Mouse (Mus musculus) intestine, embryonic 14.5 days (tissue): ENCODE results near the gene Dync1i1. TPM values are rescaled to one million over a fixed set of nuclear protein-coding genes. Genes with fewer than 3 reads are reported as not detected.

ENCODE experiments used
- ATAC-seq: fragments of 200-750 bp; cut with Nextera tagmentation; replicated peaks from 2 replicates; pipeline ENCODE4 v1.8.0; 2017; ENCODE audit warnings: low read depth, moderate number of reproducible peaks, moderate TSS enrichment, moderate library complexity; ENCODE audit not compliant: low FRiP score, low TSS enrichment
- DNase-seq: peaks from one replicate; pipeline ENCODE4 v3.0.0-alpha.2; 2018; ENCODE audit warnings: low spot score
- H3K27ac ChIP-seq: fragments of 300-500 bp; sonication (generic); 2 replicates; pipeline ENCODE4 v1.5.1; 2014; ENCODE audit warnings: low read depth, mild to moderate bottlenecking, control low read depth
- H3K27me3 ChIP-seq: fragments of 300-500 bp; sonication (generic); replicated peaks from 2 replicates; pipeline ENCODE4 v1.6.1; 2014; ENCODE audit warnings: low read length, control low read depth; ENCODE audit not compliant: control insufficient read depth, insufficient read depth
- H3K36me3 ChIP-seq: fragments of 300-500 bp; sonication (generic); 2 replicates; pipeline ENCODE4 v1.6.1; 2014; ENCODE audit warnings: low read length, control low read depth; ENCODE audit not compliant: control insufficient read depth, insufficient read depth
- H3K4me1 ChIP-seq: fragments of 300-500 bp; sonication (generic); replicated peaks from 2 replicates; pipeline ENCODE4 v1.6.1; 2014; ENCODE audit warnings: low read length, control low read depth, mixed read lengths; ENCODE audit not compliant: control insufficient read depth, insufficient read depth
- H3K4me2 ChIP-seq: fragments of 300-500 bp; sonication (generic); 2 replicates; pipeline ENCODE4 v1.6.1; 2014; ENCODE audit warnings: low read length
- H3K4me3 ChIP-seq: fragments of 300-500 bp; sonication (generic); 2 replicates; pipeline ENCODE4 v1.5.1; 2014; ENCODE audit warnings: low read depth, low read length, control low read depth, mixed read lengths
- H3K9ac ChIP-seq: fragments of 300-500 bp; sonication (generic); 2 replicates; pipeline ENCODE4 v1.6.1; 2014; ENCODE audit warnings: mild to moderate bottlenecking, low read length
- H3K9me3 ChIP-seq: fragments of 300-500 bp; sonication (generic); 2 replicates; pipeline ENCODE4 v1.6.1; 2016; ENCODE audit warnings: low read length, control low read depth; ENCODE audit not compliant: control insufficient read depth
- WGBS: fragments of 180-500 bp; shearing (Covaris S2); extraction: QIAGEN DNeasy Blood & Tissue Kit; methylation state at CpG from one replicate; pipeline ENCODE4 v1.1.7; 2014; 5-methylcytosine and 5-hydroxymethylcytosine counted together
- polyA plus RNA-seq: library from polyadenylated mRNA; unstranded; fragments of >200 nt; fragmentation: Nextera tagmentation; extraction: Ambion mirVana; gene quantifications from 2 replicates; pipeline ENCODE4 v1.2.1, GENCODE M21; 2014

Dync1i1 gene
- polyA plus RNA-seq, 1 experiment from 2014 or later, result 0.61 TPM

DNA sequence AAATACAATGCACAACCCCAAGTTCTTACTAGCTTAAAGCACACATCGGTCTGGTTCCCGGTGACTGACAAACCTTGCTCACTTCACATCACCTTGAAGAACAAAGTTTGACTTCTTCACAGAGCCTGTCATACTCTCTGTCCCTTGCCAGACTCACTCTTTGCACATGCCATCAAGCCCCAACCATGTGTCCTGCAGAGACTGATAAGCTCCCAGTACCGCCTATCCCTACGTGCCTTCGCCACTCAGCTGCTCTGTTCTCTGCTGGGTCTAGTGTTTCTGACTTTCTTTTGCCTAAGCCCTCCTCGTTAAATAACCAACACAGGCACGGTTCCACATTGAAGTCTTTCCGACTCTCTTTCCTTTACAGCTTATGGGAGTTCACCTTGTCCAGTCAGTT, 244.2 kb downstream of the Dync1i1 start:
- Histone ChIP-seq H3K4me2 (no peak overlapping the region), H3K4me1 (no peaks in the 10 kb centered on the region), H3K27ac (no peak overlapping the region), H3K27me3 (no peaks in the 10 kb centered on the region), H3K36me3 (no peaks in the 10 kb centered on the region), H3K9ac (no peak overlapping the region), H3K9me3 (no peaks in the 10 kb centered on the region), H3K4me3 (no peak overlapping the region)
- no peak for DNase-seq
- WGBS, result 91% methylated on average over 8 of the region's 8 CpGs
- ATAC-seq, result no peak

DNA sequence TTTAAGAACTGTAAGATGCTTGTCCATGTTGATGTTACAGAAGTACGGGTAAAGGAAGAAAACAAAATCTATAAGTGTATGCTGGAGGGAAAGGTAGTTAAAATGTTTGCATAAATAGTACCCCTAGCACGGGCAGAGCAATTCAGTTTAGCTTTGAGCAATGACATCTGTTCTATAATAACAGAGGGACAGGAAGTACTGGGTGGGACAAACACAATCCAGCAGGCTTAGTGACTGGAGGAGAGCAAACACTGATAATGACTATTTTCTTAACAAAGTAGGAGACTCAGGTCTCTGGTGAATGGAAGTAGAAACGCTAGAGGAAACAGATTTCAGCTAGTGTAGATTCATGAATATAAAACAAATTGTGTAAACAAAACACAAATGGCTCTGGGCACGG, 250.8 kb downstream of the Dync1i1 start:
- H3K4me1 ChIP-seq, result no peaks in the 10 kb centered on the region
- no peak overlapping the region for H3K4me2 ChIP-seq
- H3K27ac ChIP-seq, result peak overlapping the region; percentile 43; the same call in 1 of the 2 replicates
- WGBS, result 29% methylated on average over 4 of the region's 4 CpGs
- no peaks in the 10 kb centered on the region for H3K36me3 ChIP-seq
- no peak overlapping the region for H3K4me3 ChIP-seq
- no peak overlapping the region for H3K9ac ChIP-seq
- ATAC-seq, result no peak
- no peaks in the 10 kb centered on the region for H3K27me3 ChIP-seq
- no peak for DNase-seq
- no peaks in the 10 kb centered on the region for H3K9me3 ChIP-seq

DNA sequence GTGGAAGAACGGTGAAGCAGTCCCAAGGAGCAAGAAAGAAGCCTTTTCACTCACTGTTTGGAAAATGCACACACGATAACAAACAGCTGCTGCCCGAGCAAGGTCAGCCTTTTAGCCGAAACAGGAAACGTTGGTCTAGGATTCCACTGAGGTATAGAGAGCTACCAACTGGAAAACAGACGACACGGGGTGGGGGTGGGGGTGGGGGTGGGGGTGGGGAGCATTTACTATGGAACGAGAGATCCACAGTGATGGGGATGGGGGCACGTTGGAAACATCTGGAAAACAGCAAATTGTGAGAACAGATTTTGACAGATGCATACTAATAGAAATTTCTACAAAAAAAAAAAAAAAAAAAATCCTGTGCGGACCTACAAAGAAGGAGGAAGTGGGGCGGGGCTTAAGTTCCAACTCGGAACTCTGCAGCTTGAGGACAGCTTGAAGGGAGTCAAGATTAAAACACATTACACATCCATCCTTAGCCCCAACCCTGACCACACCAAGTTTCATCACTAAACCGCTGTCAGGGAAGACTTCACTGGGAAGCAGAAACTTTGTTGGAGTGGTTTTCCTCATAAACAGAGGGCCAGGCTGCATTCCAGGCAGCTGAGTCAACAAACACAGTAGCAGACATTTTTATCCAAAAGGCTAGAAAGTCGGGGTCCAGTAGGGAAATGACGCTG, 251.9 kb downstream of the Dync1i1 start:
- H3K27me3 ChIP-seq, result no peaks in the 10 kb centered on the region
- no peak for ATAC-seq
- no peak overlapping the region for H3K4me3 ChIP-seq
- peak; percentile 50 for DNase-seq
- H3K4me2 ChIP-seq, result no peak overlapping the region
- WGBS, result 38% methylated on average over 15 of the region's 15 CpGs
- peak overlapping the region; percentile 54; the same call in 1 of the 2 replicates for H3K27ac ChIP-seq
- H3K9me3 ChIP-seq, result no peaks in the 10 kb centered on the region
- no peak overlapping the region for H3K9ac ChIP-seq
- no peaks in the 10 kb centered on the region for H3K36me3 ChIP-seq
- H3K4me1 ChIP-seq, result no peaks in the 10 kb centered on the region

DNA sequence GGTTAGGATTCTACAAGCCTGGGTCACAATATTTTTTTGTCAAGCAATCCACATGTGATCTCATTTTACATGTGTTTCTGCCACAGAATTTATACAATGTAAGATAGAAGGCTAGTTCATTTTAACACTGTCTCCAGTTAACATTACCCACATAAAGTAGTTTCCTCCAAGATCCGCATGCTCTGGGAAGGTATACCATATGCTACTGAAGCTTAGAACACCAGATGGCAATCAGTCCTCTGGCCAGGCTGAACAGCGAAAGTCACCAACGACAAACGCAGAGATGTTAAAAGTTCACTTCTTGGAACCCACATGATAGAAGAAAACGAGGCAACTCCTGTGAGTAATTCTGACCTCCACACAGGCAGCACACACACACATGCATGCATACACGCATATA, 265.8 kb downstream of the Dync1i1 start:
- Histone ChIP-seq H3K27ac (no peak overlapping the region), H3K4me2 (no peak overlapping the region), H3K9me3 (no peaks in the 10 kb centered on the region), H3K27me3 (no peaks in the 10 kb centered on the region), H3K36me3 (no peaks in the 10 kb centered on the region), H3K9ac (no peak overlapping the region), H3K4me3 (no peak overlapping the region), H3K4me1 (peaks cover 4% of the 10 kb centered on the region; the same call in 1 of the 2 replicates)
- WGBS, result 78% methylated on average over 6 of the region's 6 CpGs
- no peak for DNase-seq
- no peak for ATAC-seq

DNA sequence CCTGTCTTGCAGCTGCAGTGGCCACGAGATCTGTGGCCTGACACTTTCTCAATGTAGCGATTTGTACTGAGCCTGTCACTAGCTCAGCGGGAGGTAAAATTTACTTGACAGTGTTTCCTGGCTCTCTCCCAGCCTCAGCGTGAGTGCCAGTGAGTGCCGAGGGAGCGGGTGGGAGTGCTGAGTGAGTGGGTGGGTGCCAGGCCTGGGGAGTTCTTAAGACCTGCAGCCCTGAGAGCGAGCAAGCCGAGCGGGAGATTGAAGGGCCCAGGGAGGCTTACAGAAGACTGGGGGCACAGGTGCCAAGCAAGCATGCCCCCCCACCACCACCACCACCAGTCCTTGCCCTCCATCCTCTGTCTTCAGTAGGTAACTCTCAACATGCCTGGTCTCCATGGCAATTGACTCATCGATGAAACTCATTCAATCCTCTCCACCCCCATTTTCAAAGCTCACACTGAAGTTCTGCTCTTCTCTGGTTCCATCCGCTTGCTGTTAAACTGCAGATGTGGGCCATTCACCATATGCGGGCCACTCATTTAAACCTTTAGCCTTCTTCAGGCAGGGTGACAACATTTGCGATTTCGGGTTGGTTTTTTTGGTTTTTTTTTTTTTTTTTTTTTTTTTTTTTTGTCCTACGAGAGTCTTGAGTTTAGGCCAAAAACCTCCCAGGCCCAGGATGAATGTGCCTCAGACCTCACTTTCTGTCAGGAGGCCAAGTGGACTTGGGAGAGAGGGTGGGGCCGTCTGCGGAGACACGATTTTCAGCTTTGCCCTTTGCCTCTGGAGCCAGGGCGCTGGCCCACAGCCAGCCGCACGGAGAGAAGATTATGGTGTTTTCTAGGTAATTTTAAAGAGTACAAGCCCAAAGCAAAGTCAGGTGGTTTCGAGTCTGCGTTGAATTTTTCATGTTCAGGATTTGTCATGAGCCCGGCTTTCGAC, 266.6 kb downstream of the Dync1i1 start:
- no peaks in the 10 kb centered on the region for H3K27me3 ChIP-seq
- peaks cover 4% of the 10 kb centered on the region; the same call in 1 of the 2 replicates for H3K4me1 ChIP-seq
- H3K9me3 ChIP-seq, result no peaks in the 10 kb centered on the region
- DNase-seq (no peak), ATAC-seq (no peak)
- 52% methylated on average over 25 of the region's 25 CpGs for WGBS
- no peak overlapping the region for H3K4me3 ChIP-seq
- no peak overlapping the region for H3K27ac ChIP-seq
- H3K36me3 ChIP-seq, result no peaks in the 10 kb centered on the region
- no peak overlapping the region for H3K4me2 ChIP-seq
- H3K9ac ChIP-seq, result no peak overlapping the region

DNA sequence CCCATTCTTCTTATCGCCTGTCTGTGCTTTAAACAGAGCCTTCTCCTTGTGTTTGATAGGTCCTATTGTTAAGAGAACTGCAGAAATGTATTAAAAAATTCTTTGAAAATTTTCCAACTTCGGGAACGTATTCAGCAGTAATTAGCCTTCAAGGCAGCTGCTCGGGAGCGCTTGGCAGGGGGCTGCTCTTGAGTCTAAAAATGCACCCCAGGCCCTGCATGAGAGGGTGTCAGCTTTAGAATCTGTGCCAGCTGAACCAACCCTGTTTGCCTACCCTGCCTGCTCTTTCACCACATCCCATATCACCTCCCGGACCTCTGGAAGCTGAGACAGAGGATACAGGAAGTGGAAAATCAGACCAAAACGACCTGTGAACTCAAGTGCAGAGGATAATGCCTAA, 267.6 kb downstream of the Dync1i1 start:
- H3K27ac ChIP-seq, result no peak overlapping the region
- no peaks in the 10 kb centered on the region for H3K9me3 ChIP-seq
- no peak for DNase-seq
- 56% methylated on average over 7 of the region's 7 CpGs for WGBS
- no peak overlapping the region for H3K4me3 ChIP-seq
- H3K4me2 ChIP-seq, result no peak overlapping the region
- H3K27me3 ChIP-seq, result no peaks in the 10 kb centered on the region
- H3K4me1 ChIP-seq, result peaks cover 4% of the 10 kb centered on the region; the same call in 1 of the 2 replicates
- H3K9ac ChIP-seq, result no peak overlapping the region
- no peak for ATAC-seq
- H3K36me3 ChIP-seq, result no peaks in the 10 kb centered on the region

DNA sequence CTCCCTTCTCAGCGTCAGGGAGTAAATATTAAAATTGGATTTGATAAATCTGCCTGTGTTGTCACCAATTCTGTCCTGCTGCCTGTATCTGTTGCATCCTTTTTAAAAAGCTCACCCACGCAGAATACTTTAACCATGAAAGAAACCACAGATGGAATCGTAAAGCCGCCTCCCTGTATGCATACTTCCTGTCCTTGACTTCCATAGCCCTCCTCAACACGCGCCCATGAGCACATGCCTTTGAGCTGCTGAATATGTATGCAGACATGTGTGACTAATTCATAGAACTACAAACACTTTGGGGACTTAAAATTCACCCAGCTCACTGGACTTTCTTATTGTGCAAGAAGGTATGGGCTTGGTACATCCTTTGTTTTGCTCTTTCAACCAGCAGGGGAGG, 272.1 kb downstream of the Dync1i1 start:
- ATAC-seq, result no peak
- peaks cover under 1% of the 10 kb centered on the region; the same call in 1 of the 2 replicates for H3K4me1 ChIP-seq
- WGBS, result 76% methylated on average over 6 of the region's 6 CpGs
- H3K4me3 ChIP-seq, result no peak overlapping the region
- H3K4me2 ChIP-seq, result no peak overlapping the region
- H3K27me3 ChIP-seq, result no peaks in the 10 kb centered on the region
- no peaks in the 10 kb centered on the region for H3K36me3 ChIP-seq
- DNase-seq, result no peak
- H3K27ac ChIP-seq, result no peak overlapping the region
- H3K9me3 ChIP-seq, result no peaks in the 10 kb centered on the region
- H3K9ac ChIP-seq, result no peak overlapping the region

DNA sequence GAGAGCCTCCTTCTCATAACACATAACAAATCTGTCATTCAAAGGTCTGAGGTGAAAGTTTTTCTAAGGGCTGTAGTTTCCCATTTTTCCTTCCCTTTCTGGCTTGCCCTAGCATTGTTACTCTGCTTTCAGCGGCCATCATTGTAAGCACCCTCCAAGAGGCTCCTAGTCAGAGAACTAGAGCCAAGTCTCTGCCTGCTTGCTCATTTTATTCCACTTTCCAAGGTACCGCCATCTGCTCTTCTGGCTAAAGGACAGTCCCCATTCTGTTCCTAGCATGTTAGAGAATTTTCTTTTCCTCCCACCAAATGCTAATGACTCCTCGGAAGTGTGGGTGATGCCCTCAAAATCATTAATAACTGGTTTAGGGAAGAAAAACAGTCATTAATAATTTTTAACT, 276.6 kb downstream of the Dync1i1 start:
- no peak for DNase-seq
- no peaks in the 10 kb centered on the region for H3K9me3 ChIP-seq
- no peaks in the 10 kb centered on the region for H3K4me1 ChIP-seq
- ATAC-seq, result no peak
- no peak overlapping the region for H3K4me2 ChIP-seq
- no peaks in the 10 kb centered on the region for H3K36me3 ChIP-seq
- H3K4me3 ChIP-seq, result no peak overlapping the region
- H3K9ac ChIP-seq, result no peak overlapping the region
- no peak overlapping the region for H3K27ac ChIP-seq
- no peaks in the 10 kb centered on the region for H3K27me3 ChIP-seq
- WGBS, result 93% methylated on average over 3 of the region's 3 CpGs
